ENCODE assay signal across 8 mouse cellular contexts in genomic region chr5:142821266-142821973, GRCm38 (mm10). TPM values are rescaled to one million over a fixed set of nuclear protein-coding genes. Genes with fewer than 3 reads are reported as not detected.
DNase-seq lines count a peak whose midpoint lies in the region; ATAC-seq and TF ChIP-seq lines count a peak whose summit lies in the region.

No protein-coding gene starts in this region.

- intact Hi-C loops in heart, postnatal 25 days (cut with DNase I): loop anchor here (5.0 kb wide), 2 partner anchors 86 to 111 kb away; partner anchors contain the start of gene Actb

- no peaks in the 10 kb centered on the region for H3K9me3 ChIP-seq in ES-E14 (ENCODE audit: control insufficient read depth, insufficient read depth, low read depth, low read length)
- no peaks in the 10 kb centered on the region for H3K9me3 ChIP-seq in forebrain, embryonic 16.5 days (ENCODE audit: control insufficient read depth, low read length)
- no peaks in the 10 kb centered on the region for H3K9me3 ChIP-seq in lung, embryonic 15.5 days

- in situ Hi-C loops in ES-E14 (cut with MboI; ENCODE audit: low sequenced_read_pairs in 2 of 2, unreplicated experiment in 2 of 2): no loop called here

- H3K27me3 ChIP-seq in forebrain, embryonic 16.5 days (replicated peaks; ENCODE audit: control insufficient read depth, insufficient read depth, low read length): no peaks in the 10 kb centered on the region
- H3K27me3 ChIP-seq in lung, embryonic 15.5 days: no peaks in the 10 kb centered on the region

- peaks cover 9 to 19% of the 10 kb centered on the region in 2 experiments; a peak in 3 of 4 replicates for H3K4me1 ChIP-seq in ES-E14 (ENCODE audit: control insufficient read depth in 2 of 2, insufficient read depth in 2 of 2, low read length in 2 of 2, poor library complexity in 1 of 2)
- H3K4me1 ChIP-seq in forebrain, embryonic 16.5 days (replicated peaks; ENCODE audit: control insufficient read depth, insufficient read depth, low read length): peaks cover 41% of the 10 kb centered on the region
- H3K4me1 ChIP-seq in lung, embryonic 15.5 days: peaks cover 30% of the 10 kb centered on the region

- no peak for DNase-seq in ES-E14 (ENCODE audit: low read depth, low spot score)
- peak; percentile 91 for DNase-seq in cerebellum, adult 11-12 months
- peak; percentile 87 for DNase-seq in heart, postnatal 25 days (ENCODE audit: low spot score)
- DNase-seq in layer of hippocampus, adult 18-20 months (ENCODE audit: low spot score in 2 of 2): peak; percentile 65 to 78
- peak; percentile 92 for DNase-seq in ovary, adult 18-20 months (ENCODE audit: low spot score)
- DNase-seq in urinary bladder, adult 2 months (ENCODE audit: low spot score): peak; percentile 96

- H3K9ac ChIP-seq in ES-E14 (ENCODE audit: insufficient read depth, low read depth, low read length, poor library complexity, severe bottlenecking): peak overlapping the region; percentile 85
- H3K9ac ChIP-seq in forebrain, embryonic 16.5 days (replicated peaks; ENCODE audit: low read depth, low read length): peak overlapping the region; percentile 100
- peak overlapping the region; percentile 65 for H3K9ac ChIP-seq in lung, embryonic 15.5 days

- peak overlapping the region; percentile 68 for H3K27ac ChIP-seq in ES-E14 (ENCODE audit: insufficient read depth, low read depth, low read length, poor library complexity, severe bottlenecking)
- peak overlapping the region; percentile 100 for H3K27ac ChIP-seq in forebrain, embryonic 16.5 days (ENCODE audit: low read length)
- H3K27ac ChIP-seq in lung, embryonic 15.5 days: peak overlapping the region; percentile 100

- peak overlapping the region; percentile 92 for H3K4me2 ChIP-seq in forebrain, embryonic 16.5 days (ENCODE audit: low read length)
- H3K4me2 ChIP-seq in lung, embryonic 15.5 days: peak overlapping the region; percentile 87

- 0% methylated on average over 36 of the region's 36 CpGs for WGBS in forebrain, embryonic 16.5 days
- WGBS in lung, embryonic 15.5 days: 0% methylated on average over 36 of the region's 36 CpGs

- H3K36me3 ChIP-seq in ES-E14 (ENCODE audit: control insufficient read depth, insufficient read depth, low read length, poor library complexity, severe bottlenecking): no peaks in the 10 kb centered on the region
- no peaks in the 10 kb centered on the region for H3K36me3 ChIP-seq in forebrain, embryonic 16.5 days (ENCODE audit: control insufficient read depth, insufficient read depth)
- no peaks in the 10 kb centered on the region for H3K36me3 ChIP-seq in lung, embryonic 15.5 days

- ATAC-seq in forebrain, embryonic 16.5 days: peak; percentile 7
- peak; percentile 33; the same call in 1 of the 2 replicates for ATAC-seq in lung, embryonic 15.5 days (ENCODE audit: borderline replicate concordance, extremely low read depth, low FRiP score, low TSS enrichment)

- peak overlapping the region; percentile 66 to 82 for H3K4me3 ChIP-seq in ES-E14 (ENCODE audit: insufficient read depth in 1 of 2, low read depth in 1 of 2, low read length in 2 of 2, poor library complexity in 1 of 2, severe bottlenecking in 1 of 2)
- H3K4me3 ChIP-seq in forebrain, embryonic 16.5 days (replicated peaks; ENCODE audit: low read length): peak overlapping the region; percentile 59
- peak overlapping the region; percentile 88 for H3K4me3 ChIP-seq in lung, embryonic 15.5 days

TF ChIP-seq in ES-E14, 5 proteins besides CTCF, POLR2A, EP300 and RAD21:
- TF ChIP-seq MAFK (IDR thresholded peaks at IDR 0.05; ENCODE audit: insufficient read depth, low read depth, low read length) (no peak), ZNF384 (IDR thresholded peaks at IDR 0.05; ENCODE audit: low read depth, low read length) (0 out of 2 replicates have a peak, but pooled peaks have one; percentile 47), CHD2 (IDR thresholded peaks at IDR 0.05; ENCODE audit: low read depth, low read length) (no peak), HCFC1 (IDR thresholded peaks at IDR 0.05; ENCODE audit: borderline replicate concordance, insufficient read depth, low read length) (peak; percentile 64; the same call in 1 of the 2 replicates), ZC3H11A (IDR thresholded peaks at IDR 0.05; ENCODE audit: borderline replicate concordance, low read depth, low read length) (no peak)
TF ChIP-seq in ES-E14: peak in this region for 2.

RNA-seq across cellular contexts. Expression of gene Tnrc18, which starts 4.0 kb away (rescaled TPM):
- total RNA-seq in ES-E14 (2012; rRNA removed): 12.9 and 20.7 TPM in 2 replicates
- polyA plus RNA-seq in forebrain, embryonic 16.5 days (2015; fragmentation: Nextera tagmentation; extraction: Ambion mirVana): 34.8 and 40.4 TPM in 2 replicates
- total RNA-seq in heart, postnatal 25 days (2021): 10 to 100 TPM; 50.5 to 59.1 TPM
- total RNA-seq in layer of hippocampus, adult 18-20 months (2021): 100 to 1,000 TPM; 135 to 137 TPM
- 30.7 and 32.3 TPM in 2 replicates for polyA plus RNA-seq in lung, embryonic 15.5 days (2015; fragmentation: Nextera tagmentation; extraction: Ambion mirVana)
- polyA plus RNA-seq in urinary bladder, adult 2 months (2012; rRNA removed): 21.4 and 49.1 TPM in 2 replicates
